Mouse (Mus musculus): ENCODE measurements at regions not wholly inside any gene's neighbourhood (a gene's known extent, or its start where the extent isn't known, plus 50 kb on each side); places are given as distances from the start of the nearest gene placed in this dataset.
"Not testable (repeated sequence)": the region's sequence is repeated elsewhere in the genome, so short reads cannot be mapped to it uniquely, and the experiment has no call there.

GRCm38 (mm10) chr15:8832970-8833369, 122.4 kb upstream of the Slc1a3 start:
- no peak for DNase-seq (ENCODE audit: low spot score in 2 of 2)

GRCm38 (mm10) chr15:8831720-8832620, 121.4 kb upstream of the Slc1a3 start:
- DNase-seq (ENCODE audit: low spot score in 2 of 2), result no peak

DNA sequence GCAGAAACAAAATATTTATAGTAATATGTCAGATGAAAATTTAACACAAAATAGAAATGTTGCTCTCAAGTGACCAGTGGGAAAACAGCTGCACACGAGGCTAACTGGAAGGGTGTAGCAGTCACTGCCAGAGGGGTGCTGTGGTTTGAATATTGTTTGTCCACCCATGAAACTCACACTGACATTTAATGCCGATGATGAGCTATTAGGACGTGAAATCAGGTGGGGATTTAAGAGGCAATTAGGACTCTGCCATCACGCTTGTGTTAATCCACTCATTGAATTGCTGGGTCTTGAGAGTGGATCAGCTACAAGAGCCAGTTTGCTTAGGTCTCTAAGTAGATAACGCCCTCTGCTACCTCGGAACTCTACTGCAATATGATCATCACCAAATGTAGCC, 114.3 kb upstream of the Slc1a3 start:
- no peak for DNase-seq (ENCODE audit: low spot score in 2 of 2)

- DNase-seq (ENCODE audit: low spot score in 2 of 2), result not testable (repeated sequence)
Measured at GRCm38 (mm10) chr15:8822795-8823194, 112.2 kb upstream of the Slc1a3 start.

DNA sequence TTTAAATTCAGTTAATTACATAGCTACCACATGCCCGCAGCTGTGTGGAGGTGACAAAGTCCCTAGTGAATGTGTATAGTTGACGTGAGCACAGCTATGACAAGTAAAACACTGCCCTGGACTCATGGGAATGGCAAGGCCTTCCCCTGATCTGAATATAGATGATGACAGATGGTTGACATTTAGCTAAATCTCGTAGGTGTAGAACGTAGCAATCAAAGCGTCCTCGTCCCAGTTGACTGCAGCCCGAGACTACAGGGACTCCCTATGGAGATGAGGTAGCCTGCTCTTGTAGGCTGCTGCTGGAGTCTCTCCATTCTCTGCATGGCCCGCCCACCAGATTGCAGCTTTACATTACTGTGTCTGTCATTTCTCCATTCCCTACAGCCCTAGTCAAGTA, 107.0 kb upstream of the Slc1a3 start:
- DNase-seq (ENCODE audit: low spot score in 2 of 2), result peak; percentile 5 to 25

DNA sequence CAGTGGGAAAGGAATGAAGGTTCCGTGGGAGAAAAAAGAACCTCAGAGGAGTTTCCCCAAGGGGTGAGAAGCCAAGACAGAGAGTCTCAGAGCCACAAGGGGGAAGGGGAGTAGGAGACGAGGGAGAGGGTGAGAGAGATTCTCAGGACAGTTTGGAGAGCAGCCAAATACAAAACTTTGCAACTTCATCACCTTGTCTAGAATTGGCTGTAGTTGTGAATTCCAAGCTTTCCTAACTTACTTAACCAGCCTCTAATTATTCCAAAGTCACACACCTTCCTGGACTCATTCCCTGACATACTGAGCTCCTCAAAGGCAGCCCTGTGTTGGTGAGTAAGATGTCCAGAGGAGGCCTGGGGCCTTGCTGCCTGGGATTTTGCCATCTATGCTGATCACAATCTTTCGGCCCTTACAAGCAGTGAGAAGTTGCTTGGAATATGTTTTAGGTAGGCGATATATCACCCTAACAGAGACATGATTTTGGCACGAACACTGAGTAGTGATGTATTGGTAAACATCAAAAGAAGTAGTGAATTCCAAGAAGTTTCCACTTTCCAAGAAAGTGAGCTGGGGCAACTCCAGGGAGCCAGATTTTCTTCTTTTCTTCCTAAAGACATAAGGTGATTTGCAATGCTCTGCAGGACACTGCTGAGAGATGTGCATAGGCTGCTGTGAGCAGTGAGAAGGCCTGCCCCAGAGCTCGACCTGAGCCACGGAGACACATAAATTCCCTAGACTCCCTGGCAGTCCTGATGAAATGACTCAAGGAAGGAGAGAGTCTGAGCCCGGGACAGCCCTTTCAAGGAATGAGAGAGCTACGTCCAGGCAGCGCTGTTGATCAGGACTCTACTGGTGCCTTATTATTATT, 106.2 kb upstream of the Slc1a3 start:
- DNase-seq (ENCODE audit: low spot score in 2 of 2), result no peak

DNA sequence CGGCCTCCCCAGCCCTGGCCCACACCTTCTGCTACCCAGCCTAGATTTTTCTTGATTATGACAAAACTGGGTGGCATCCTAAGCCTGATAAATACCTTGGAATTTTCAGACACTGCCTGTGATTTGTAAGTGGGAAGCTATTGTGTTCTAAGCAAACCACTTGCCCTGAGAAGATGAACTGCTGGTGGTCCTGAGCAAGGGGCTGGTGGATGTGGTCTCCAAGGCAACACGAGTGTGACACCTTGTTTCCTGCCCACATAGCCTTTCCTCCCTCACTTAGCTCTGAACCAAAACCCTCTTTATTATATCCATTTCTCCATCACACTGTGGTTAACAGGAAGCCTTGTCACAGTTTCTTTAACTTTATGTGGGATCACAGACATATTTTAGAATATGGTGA, 105.4 kb upstream of the Slc1a3 start:
- DNase-seq (ENCODE audit: low spot score in 2 of 2), result no peak

DNA sequence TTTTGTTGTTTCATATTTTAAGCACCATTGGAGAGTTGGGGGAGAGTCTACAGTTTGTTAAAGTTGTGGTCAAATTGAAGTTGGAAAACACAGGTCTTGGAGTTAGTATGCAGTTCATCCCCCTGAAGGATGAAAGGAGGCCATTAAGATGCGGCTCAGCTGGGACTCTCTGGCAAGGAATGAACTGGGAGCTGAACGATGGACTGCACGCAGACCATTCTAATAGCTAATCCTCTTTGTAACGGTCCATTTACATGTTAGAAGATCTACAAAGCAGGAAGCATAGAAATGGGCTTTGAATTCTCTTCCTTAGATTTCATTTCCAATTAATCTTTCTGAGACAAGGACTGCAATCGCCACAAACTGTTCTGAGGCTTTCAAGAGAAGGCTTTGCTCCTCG, 104.7 kb upstream of the Slc1a3 start:
- no peak for DNase-seq (ENCODE audit: low spot score in 2 of 2)

DNA sequence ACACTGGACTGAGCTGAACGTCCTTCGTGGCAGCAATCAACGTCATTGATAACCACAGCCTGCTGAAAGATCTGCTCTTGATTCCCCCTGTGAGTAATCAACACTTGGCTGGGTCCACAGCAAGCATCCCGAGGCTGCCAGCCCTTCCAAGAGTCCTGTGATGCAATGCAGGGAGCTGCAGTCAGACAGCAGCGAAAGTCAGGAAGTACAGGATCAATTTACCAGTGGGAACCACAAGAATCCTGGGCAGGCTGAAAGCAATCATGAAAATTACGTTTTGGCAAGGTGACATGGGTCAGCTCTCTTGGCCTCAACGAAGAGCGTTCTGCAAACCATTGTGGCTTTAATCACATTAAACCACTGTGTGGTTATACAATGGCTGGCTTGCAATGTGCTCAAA, 95.8 kb upstream of the Slc1a3 start:
- no peak for DNase-seq (ENCODE audit: low spot score in 2 of 2)

- DNase-seq (ENCODE audit: low spot score in 2 of 2), result not testable (repeated sequence)
Measured at GRCm38 (mm10) chr15:8805565-8805964, 95.0 kb upstream of the Slc1a3 start.

GRCm38 (mm10) chr15:8802058-8802457, 91.5 kb upstream of the Slc1a3 start:
- DNase-seq (ENCODE audit: low spot score in 2 of 2), result no peak

- DNase-seq (ENCODE audit: low spot score in 2 of 2), result no peak
Measured at GRCm38 (mm10) chr15:8797015-8797414, 86.5 kb upstream of the Slc1a3 start.

GRCm38 (mm10) chr15:8792106-8792505, 81.5 kb upstream of the Slc1a3 start:
- DNase-seq (ENCODE audit: low spot score in 2 of 2), result no peak

GRCm38 (mm10) chr15:8789924-8790323, 79.4 kb upstream of the Slc1a3 start:
- no peak for DNase-seq (ENCODE audit: low spot score in 2 of 2)

DNA sequence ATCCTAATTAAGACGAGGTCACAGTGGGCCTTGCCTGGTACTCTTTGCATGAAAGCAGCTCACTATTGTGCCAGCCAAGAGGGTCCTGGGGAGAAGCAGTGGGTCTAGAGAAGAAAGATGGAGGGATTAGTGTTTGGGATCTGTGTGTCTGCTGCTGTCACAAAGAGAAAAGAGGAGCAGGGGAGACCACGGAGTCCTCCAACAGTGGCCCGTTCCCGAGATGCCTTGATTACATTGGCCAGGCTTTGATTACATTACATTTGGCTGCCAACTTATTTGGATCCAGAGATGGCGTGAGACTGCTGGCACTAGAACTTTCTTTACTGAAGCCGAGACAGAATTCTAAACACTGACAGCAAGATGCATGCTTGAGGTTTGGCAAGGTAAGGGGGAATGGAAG, 78.4 kb upstream of the Slc1a3 start:
- DNase-seq (ENCODE audit: low spot score in 2 of 2), result no peak

GRCm38 (mm10) chr15:8785537-8785936, 75.0 kb upstream of the Slc1a3 start:
- DNase-seq (ENCODE audit: low spot score in 2 of 2), result no peak

- DNase-seq (ENCODE audit: low spot score in 2 of 2), result no peak
Measured at GRCm38 (mm10) chr15:8783567-8783966, 73.0 kb upstream of the Slc1a3 start.

DNA sequence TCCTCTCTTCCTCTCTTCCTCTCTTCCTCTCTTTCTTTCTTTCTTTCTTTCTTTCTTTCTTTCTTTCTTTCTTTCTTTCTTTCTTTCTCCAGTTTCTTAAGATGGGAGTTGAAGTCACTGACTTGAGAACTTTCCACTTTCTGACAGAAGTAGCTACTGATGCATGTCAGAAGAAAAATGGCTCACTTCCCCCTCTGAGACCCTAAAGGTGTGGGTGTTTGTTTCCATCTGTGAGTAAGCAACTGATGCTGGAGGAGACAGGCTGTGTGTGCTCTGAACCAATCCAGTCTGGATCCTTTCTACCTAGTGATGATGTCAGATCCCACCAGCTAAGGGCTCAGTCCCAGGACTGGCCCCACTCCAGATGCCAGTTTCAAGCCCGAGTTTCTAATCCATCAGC, 72.5 kb upstream of the Slc1a3 start:
- DNase-seq (ENCODE audit: low spot score in 2 of 2), result no peak

DNA sequence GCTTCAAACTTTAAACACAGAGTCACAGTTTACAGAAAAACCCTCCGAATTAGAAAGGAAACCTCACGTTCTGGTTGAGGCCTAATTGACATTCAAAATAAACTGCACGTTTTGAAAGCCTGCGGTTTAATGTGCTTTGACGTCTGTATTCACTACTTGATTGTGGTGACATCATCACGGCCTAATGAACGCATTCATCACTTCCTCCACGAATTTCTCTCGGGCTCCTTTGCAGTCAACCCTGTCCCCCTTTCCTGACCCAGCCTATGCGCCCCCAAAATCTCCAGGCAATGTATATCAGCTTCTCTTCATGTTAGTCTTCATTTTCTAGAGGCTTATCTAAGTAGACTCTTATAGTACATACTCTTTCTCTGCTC, 71.6 kb upstream of the Slc1a3 start:
- DNase-seq (ENCODE audit: low spot score in 2 of 2), result no peak

DNA sequence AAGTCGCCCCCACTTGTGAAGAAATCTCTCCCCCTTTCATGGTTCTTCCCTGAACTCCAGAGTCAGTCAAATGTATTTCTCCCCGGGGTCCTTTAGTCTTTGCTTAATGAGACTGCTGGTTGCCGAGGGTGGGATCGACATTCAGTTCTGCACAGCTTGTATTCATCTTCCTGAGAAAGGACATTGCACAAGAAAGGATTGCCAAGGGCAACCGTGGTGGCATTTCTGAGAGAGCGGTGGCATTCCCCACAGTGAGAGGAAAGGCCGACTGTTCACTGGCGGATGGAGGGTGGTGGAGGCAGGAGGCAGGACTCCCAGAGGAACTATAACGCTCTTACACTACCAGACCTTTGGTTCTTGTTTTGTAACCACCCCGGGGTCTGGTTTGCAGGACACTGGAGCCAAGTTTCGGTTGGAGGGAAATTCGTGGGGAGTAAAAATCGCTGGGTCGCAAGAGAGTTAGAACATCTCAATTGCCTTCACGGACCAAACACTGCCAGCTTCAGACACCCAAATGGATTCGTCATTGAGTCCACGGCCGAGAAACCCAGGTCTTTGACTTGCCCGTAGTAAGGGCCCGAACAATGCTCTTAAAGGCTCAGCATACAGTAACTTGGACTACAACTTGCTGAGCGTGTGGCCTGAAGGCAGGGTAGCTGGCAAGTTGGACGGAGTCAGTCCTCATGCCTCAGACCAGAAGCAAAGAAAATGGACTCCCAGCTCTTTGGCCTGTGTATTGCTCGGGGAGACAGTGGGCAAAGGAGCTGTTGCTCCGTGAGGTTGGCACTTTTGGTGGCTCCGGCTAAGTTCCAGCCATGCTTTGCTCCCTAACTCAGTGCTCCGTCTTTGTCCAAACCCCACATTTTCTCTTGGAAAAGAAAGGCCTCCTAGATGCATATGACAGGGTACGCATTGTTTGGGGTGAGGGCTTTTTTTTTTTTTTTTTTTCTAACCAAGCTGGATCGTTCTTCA, 70.9 kb upstream of the Slc1a3 start:
- DNase-seq (ENCODE audit: low spot score in 2 of 2), result peak; percentile 8 to 19

DNA sequence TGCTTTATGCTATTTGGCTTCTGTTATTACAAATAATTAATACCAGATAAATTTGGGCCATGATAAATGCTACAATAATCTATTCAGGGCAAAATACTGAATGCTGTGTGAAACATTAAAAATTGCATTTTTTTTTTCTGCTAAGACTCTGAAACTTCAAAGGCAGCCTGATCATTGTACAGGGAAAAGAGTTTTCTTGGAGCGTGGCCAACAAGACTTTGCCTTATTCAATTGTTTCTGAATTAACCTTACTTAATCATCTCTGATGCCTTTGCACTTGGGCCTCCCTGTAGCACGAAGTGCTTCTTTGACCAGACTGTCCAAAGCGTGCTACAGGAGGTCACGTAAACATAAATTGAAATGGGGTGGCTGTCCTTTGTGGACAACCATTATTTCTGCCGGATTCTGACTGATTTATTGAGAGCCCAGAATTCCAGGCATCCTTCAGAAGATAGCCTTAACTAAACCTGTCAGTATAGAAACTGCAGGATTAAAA, 69.9 kb upstream of the Slc1a3 start:
- no peak for DNase-seq (ENCODE audit: low spot score in 2 of 2)
